Mouse (Mus musculus): ENCODE data around the gene Adamts17. TPM values are rescaled to one million over a fixed set of nuclear protein-coding genes. Genes with fewer than 3 reads are reported as not detected.

The Adamts17 gene
- polyA plus RNA-seq, 1 experiment from 2014 or later = 6.6 TPM

GRCm38 (mm10) chr7:66989357-66990045 lies 150.0 kb downstream of the Adamts17 start:
- no peaks in the 10 kb centered on the region for H3K27me3 ChIP-seq
- no peak for ATAC-seq (ENCODE audit: low FRiP score)
- no peaks in the 10 kb centered on the region for H3K4me1 ChIP-seq
- H3K4me2 ChIP-seq (replicated peaks) = no peak overlapping the region
- 91% methylated on average over 3 of the region's 3 CpGs for WGBS
- no peaks in the 10 kb centered on the region for H3K36me3 ChIP-seq
- 0 out of 2 replicates have a peak, but pooled peaks cover 4% of the 10 kb centered on the region for H3K9me3 ChIP-seq (replicated peaks)
- H3K9ac ChIP-seq = no peak overlapping the region
- H3K27ac ChIP-seq = no peak overlapping the region
- H3K4me3 ChIP-seq = no peak overlapping the region

GRCm38 (mm10) chr7:66998821-66999220 lies 159.3 kb downstream of the Adamts17 start:
- no peak overlapping the region for H3K9ac ChIP-seq
- H3K27ac ChIP-seq = no peak overlapping the region
- ATAC-seq (ENCODE audit: low FRiP score) = no peak
- no peak overlapping the region for H3K4me3 ChIP-seq
- H3K4me2 ChIP-seq (replicated peaks) = no peak overlapping the region
- no peaks in the 10 kb centered on the region for H3K36me3 ChIP-seq
- no peaks in the 10 kb centered on the region for H3K27me3 ChIP-seq
- H3K9me3 ChIP-seq (replicated peaks) = no peaks in the 10 kb centered on the region
- 82% methylated on average over 6 of the region's 6 CpGs for WGBS
- H3K4me1 ChIP-seq = no peaks in the 10 kb centered on the region

DNA sequence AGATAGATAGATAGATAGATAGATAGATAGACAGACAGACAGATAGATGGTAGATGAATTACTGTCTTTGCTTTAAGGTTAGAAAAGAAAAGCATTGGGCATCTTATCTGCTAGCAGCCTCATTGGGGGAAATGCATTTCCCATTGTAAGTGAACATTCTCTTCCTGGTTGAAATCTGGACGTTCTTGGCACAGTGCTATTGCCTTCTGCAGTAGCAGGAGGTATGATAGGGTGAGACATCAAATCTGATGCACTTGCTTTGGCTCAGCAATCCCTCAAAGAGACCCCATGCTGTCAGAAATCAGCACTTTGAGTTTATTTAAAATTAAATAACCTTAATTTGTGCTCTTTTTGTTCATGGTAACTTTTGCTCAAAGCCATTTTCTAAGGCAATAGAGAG lies 164.1 kb downstream of the Adamts17 start:
- Histone ChIP-seq H3K9me3 (replicated peaks) (0 out of 2 replicates have a peak, but pooled peaks cover 2% of the 10 kb centered on the region), H3K4me2 (replicated peaks) (no peak overlapping the region), H3K27ac (no peak overlapping the region), H3K4me1 (no peaks in the 10 kb centered on the region), H3K36me3 (no peaks in the 10 kb centered on the region), H3K9ac (no peak overlapping the region), H3K27me3 (no peaks in the 10 kb centered on the region), H3K4me3 (no peak overlapping the region)
- WGBS = 63% methylated on average over 1 of the region's 1 CpGs
- ATAC-seq (ENCODE audit: low FRiP score) = no peak

- Histone ChIP-seq H3K4me1 (no peaks in the 10 kb centered on the region), H3K9me3 (replicated peaks) (0 out of 2 replicates have a peak, but pooled peaks cover 2% of the 10 kb centered on the region), H3K27me3 (no peaks in the 10 kb centered on the region), H3K36me3 (no peaks in the 10 kb centered on the region), H3K4me3 (no peak overlapping the region), H3K4me2 (replicated peaks) (no peak overlapping the region), H3K9ac (no peak overlapping the region), H3K27ac (no peak overlapping the region)
- ATAC-seq (ENCODE audit: low FRiP score) = no peak
- WGBS = 95% methylated on average over 5 of the region's 5 CpGs
These were observed 164.7 kb downstream of the Adamts17 start for GRCm38 (mm10) chr7:67004220-67004619.

- H3K4me1 ChIP-seq = no peaks in the 10 kb centered on the region
- H3K9me3 ChIP-seq (replicated peaks) = 0 out of 2 replicates have a peak, but pooled peaks cover 2% of the 10 kb centered on the region
- no peaks in the 10 kb centered on the region for H3K36me3 ChIP-seq
- H3K9ac ChIP-seq = no peak overlapping the region
- H3K27ac ChIP-seq = no peak overlapping the region
- no peak overlapping the region for H3K4me3 ChIP-seq
- no peak for ATAC-seq (ENCODE audit: low FRiP score)
- no peaks in the 10 kb centered on the region for H3K27me3 ChIP-seq
- 87% methylated on average over 5 of the region's 5 CpGs for WGBS
- H3K4me2 ChIP-seq (replicated peaks) = no peak overlapping the region
These were observed 170.3 kb downstream of the Adamts17 start for GRCm38 (mm10) chr7:67009841-67010240.

GRCm38 (mm10) chr7:67012011-67012751 lies 172.6 kb downstream of the Adamts17 start:
- no peak overlapping the region for H3K27ac ChIP-seq
- 85% methylated on average over 12 of the region's 12 CpGs for WGBS
- no peak for ATAC-seq (ENCODE audit: low FRiP score)

DNA sequence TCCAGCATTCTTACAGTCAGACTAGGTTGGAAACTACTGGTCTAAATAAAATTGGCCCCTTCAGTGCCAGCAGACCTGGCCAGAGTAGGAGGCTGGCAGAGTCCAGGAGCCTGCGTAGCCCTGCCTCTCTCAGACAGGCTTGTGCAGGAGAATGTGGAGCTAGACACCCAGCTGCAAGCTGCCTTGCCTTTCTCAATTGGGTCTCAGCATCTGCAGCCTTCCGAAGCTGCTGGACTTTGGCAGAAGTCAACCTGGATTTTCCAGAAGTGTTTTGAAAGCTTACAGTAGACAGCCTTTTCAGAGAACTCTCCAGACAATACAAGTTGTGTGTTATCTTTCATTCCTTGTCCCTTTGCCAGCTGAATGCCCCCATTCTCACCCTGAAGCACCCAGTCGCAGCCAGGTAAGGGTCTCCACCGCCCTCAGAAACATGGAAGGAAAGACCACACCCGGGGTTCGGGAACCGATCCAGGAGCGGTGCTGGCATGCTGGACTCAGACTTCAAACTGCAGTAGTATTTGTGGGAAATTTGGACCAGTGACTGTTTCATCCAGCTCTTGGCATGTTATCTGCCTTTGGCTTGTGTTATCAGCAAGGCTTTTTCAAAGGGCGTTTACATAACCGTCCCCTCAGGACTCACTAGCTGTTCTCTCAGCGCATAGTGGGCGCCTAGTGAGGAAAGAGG lies 173.8 kb downstream of the Adamts17 start:
- no peak overlapping the region for H3K9ac ChIP-seq
- no peak overlapping the region for H3K4me3 ChIP-seq
- H3K36me3 ChIP-seq = no peaks in the 10 kb centered on the region
- no peaks in the 10 kb centered on the region for H3K27me3 ChIP-seq
- ATAC-seq (ENCODE audit: low FRiP score) = no peak
- H3K27ac ChIP-seq = no peak overlapping the region
- H3K4me1 ChIP-seq = no peaks in the 10 kb centered on the region
- 0 out of 2 replicates have a peak, but pooled peaks cover 2% of the 10 kb centered on the region for H3K9me3 ChIP-seq (replicated peaks)
- 91% methylated on average over 12 of the region's 12 CpGs for WGBS
- no peak overlapping the region for H3K4me2 ChIP-seq (replicated peaks)

More at GRCm38 (mm10) chr7:67012011-67012751, 172.6 kb downstream of the Adamts17 start:
- Histone ChIP-seq H3K9ac (no peak overlapping the region), H3K36me3 (no peaks in the 10 kb centered on the region), H3K9me3 (replicated peaks) (0 out of 2 replicates have a peak, but pooled peaks cover 2% of the 10 kb centered on the region), H3K4me1 (no peaks in the 10 kb centered on the region), H3K4me2 (replicated peaks) (no peak overlapping the region), H3K27me3 (no peaks in the 10 kb centered on the region), H3K4me3 (no peak overlapping the region)

DNA sequence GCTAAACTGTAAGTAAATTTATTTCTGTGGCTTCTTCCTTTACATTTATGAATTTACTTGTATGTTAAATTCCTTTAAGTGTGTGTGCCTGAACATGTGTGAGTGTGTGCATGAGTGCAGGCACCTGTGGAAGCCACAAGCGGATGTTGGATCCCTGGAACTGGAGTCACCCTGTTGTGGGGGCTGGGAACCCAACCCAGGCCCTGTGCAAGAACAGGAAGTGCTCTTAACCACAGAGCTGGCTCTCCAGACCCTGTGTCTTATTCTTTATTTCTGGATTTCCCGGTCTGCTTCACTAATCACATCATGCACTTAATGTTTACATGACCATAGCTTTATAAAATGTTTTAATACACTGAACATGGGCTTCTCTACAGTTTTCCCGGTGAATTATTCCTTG lies 180.4 kb downstream of the Adamts17 start:
- H3K9ac ChIP-seq = no peak overlapping the region
- ATAC-seq (ENCODE audit: low FRiP score) = no peak
- no peak overlapping the region for H3K4me2 ChIP-seq (replicated peaks)
- H3K36me3 ChIP-seq = no peaks in the 10 kb centered on the region
- H3K27ac ChIP-seq = no peak overlapping the region
- no peak overlapping the region for H3K4me3 ChIP-seq
- no peaks in the 10 kb centered on the region for H3K9me3 ChIP-seq (replicated peaks)
- H3K27me3 ChIP-seq = no peaks in the 10 kb centered on the region
- no peaks in the 10 kb centered on the region for H3K4me1 ChIP-seq
- 85% methylated on average over 3 of the region's 3 CpGs for WGBS

- Histone ChIP-seq H3K27ac (no peak overlapping the region), H3K9me3 (replicated peaks) (no peaks in the 10 kb centered on the region), H3K36me3 (no peaks in the 10 kb centered on the region), H3K4me3 (no peak overlapping the region), H3K27me3 (no peaks in the 10 kb centered on the region), H3K4me2 (replicated peaks) (no peak overlapping the region), H3K9ac (no peak overlapping the region), H3K4me1 (no peaks in the 10 kb centered on the region)
- 75% methylated on average over 20 of the region's 20 CpGs for WGBS
- ATAC-seq (ENCODE audit: low FRiP score) = no peak
These were observed 186.9 kb downstream of the Adamts17 start for GRCm38 (mm10) chr7:67026114-67027070.

- Histone ChIP-seq H3K27ac (no peak overlapping the region), H3K36me3 (no peaks in the 10 kb centered on the region), H3K9ac (no peak overlapping the region), H3K9me3 (replicated peaks) (no peaks in the 10 kb centered on the region), H3K4me2 (replicated peaks) (no peak overlapping the region), H3K4me1 (0 out of 2 replicates have a peak, but pooled peaks cover 3% of the 10 kb centered on the region), H3K4me3 (no peak overlapping the region), H3K27me3 (no peaks in the 10 kb centered on the region)
- ATAC-seq (ENCODE audit: low FRiP score) = no peak
- 88% methylated on average over 8 of the region's 8 CpGs for WGBS
These were observed 187.7 kb downstream of the Adamts17 start for GRCm38 (mm10) chr7:67027216-67027615.

GRCm38 (mm10) chr7:67027696-67028095 lies 188.2 kb downstream of the Adamts17 start:
- Histone ChIP-seq H3K9ac (no peak overlapping the region), H3K4me2 (replicated peaks) (no peak overlapping the region), H3K4me1 (0 out of 2 replicates have a peak, but pooled peaks cover 3% of the 10 kb centered on the region), H3K4me3 (no peak overlapping the region), H3K27ac (no peak overlapping the region), H3K36me3 (no peaks in the 10 kb centered on the region), H3K9me3 (replicated peaks) (no peaks in the 10 kb centered on the region), H3K27me3 (no peaks in the 10 kb centered on the region)
- WGBS = 93% methylated on average over 5 of the region's 5 CpGs
- ATAC-seq (ENCODE audit: low FRiP score) = no peak
